Mouse (Mus musculus) E14TG2a.4 (cell line): Measurements from ENCODE around the gene Alkbh4.

Experiments
- CTCF ChIP-seq: conservative IDR thresholded peaks from 2 replicates; pipeline ENCODE4 v1.5.1; 2014; ENCODE audit warnings: low read length
- NANOG ChIP-seq: IDR thresholded peaks from 2 replicates; pipeline ENCODE4 v1.6.1; 2014; ENCODE audit warnings: borderline replicate concordance, low read length, mixed read lengths
- POU5F1 ChIP-seq: IDR thresholded peaks from 2 replicates; pipeline ENCODE4 v1.6.1; 2014; ENCODE audit warnings: low read length, borderline replicate concordance

DNA sequence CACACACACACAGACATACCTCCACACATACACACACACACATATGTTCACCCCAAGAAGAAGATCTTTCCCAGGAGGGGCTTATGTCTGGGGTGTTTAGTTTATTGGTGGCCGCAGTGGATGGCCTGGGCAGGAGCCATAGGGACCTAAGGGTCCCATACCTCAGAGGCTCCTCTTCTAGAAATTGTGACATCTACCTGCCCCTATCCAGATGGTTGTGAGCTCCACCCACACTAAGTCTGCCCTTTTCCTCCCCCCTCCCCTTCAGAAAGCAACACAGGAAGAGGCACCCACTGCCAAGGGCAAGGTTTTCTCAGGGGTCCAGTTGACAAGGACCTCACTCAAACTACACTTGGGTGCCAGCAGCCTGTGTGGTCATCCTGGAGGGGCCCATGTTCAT is 11.0 kb downstream of the Alkbh4 start:
- TF ChIP-seq CTCF (no peak), POU5F1 (no peak), NANOG (no peak)
